Mouse (Mus musculus): ENCODE measurements around the gene Trpm3.

Gene Trpm3

DNA sequence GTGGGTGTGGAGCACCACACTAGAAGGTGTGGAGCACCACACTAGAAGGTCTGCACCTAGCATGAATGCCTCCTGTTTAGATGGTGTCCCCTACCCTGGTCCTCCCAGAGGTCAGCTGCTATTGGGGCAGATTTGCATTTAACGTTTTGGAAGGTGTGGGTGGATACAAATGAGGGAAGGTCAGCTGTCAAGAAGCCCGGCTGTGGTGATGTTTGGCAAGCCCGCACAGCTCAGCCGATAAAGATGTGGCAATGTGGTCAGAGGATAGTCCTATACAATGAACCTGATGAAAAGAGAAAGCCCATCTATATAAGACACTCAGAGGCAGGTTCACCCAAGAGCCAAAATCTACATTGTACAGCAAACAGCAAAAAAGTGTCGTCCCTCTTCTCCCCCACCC, 895.3 kb downstream of the Trpm3 start:
- DNase-seq (ENCODE audit: low spot score in 2 of 2) = no peak

DNA sequence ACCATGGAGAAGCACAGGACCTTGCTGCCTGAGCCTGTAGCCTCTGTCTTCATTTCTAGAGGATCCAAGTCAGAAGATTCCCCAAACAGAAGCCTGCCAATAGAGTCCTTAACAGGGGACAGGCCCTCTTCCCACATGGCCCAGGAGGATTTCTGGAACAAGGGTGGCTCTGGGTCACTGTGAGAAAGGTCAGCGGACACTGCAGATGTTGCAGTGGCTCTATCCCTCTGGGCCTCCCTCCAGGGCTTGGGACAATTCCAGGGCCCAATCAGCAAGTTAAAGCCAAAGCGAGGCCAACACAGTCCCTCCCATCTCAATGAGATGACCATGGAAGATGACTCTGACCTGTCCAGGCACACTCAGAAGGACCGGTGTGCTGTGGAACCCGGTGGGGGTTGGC, 896.1 kb downstream of the Trpm3 start:
- peak in 1 of 2 experiments; percentile 44 for DNase-seq (ENCODE audit: low spot score in 2 of 2)

DNA sequence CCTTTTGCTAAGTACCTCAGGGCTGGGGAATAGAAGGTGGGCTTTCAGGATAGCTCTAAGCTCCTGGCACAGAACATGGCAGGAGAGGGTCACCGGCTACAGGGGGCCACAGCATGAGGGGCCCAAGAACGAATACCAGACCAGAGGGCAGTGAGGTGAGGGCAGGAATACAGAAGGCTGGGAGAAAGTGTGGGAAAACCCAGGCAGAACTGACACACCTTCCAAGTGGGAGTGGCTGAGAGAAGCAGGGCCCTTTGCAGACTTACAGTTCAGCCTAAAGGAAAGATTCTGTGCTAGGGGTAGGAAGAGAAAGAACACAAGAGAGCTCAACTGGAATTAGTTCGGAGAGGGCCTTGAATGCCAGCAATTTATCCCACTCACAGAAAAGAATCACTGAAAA, 896.9 kb downstream of the Trpm3 start:
- no peak for DNase-seq (ENCODE audit: low spot score in 2 of 2)

DNA sequence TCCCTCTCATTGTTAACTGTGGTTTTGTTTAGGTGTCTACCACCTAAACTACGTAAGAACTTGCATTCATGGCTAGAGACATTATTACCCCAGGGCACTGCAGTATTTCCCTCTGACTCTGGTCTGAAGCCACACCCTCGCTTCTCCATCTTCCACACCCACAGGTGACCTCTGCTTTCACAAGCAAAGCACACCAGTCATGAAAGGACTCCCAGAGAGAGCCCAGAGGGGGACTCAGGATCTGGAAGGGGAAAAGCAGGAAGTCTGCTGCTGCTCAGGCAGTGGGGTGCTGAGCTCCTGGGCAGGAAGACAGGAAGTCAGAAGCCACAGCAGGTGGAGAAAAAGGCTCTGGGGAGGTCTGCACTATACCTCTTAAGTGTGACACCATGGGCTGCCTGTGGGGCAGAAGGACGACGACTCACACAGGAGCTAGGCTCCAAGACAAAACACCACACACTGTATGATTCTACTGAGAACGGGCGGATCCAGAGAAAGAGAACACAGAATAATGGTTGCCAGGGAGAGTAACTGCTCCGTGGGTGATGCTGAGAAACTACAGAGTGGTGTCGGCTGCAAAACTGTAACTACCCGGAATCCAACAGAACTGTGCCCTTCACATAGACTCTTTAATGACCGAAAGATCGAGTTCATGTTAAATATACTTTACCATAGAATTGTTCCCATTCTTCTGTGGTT, 898.1 kb downstream of the Trpm3 start:
- peak; percentile 37 to 59 for DNase-seq (ENCODE audit: low spot score in 2 of 2)

DNA sequence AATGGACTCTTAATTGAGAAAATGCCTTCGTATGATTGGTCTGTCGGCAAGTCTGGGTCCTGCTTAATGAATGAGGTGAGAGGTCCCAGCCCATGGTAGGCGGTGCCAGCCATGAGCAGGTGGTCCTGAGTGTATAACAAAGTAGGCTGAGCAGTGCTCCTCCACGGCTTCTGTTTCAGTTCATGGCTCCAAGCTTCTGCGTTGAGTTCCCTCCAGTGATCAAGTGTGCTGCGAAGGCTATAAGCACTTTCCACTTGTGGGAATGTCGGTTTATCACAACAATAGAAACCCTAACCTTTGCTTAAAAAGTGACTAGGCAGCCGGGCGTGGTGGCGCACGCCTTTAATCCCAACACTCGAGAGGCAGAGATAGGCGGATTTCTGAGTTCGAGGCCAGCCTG, 898.7 kb downstream of the Trpm3 start:
- no peak for DNase-seq (ENCODE audit: low spot score in 2 of 2)

DNA sequence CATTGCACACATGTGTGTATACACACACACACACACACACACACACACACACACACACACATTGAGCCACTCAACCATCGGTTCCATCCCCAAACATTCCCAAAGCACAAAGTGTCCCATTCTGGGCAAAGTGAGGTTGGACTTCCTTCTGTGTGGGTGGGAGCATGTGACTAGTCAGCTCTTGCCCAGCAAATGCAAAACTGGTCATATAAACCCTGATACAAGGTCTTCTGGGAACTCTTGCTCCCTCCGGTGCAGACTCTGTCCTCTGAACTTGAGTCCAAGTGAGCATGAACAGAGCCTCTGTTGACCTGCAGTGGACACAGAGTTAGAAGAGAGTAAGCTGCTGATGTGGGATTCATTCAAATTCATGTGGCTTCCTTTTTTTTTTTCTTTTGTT, 899.5 kb downstream of the Trpm3 start:
- no peak for DNase-seq (ENCODE audit: low spot score in 2 of 2)

DNA sequence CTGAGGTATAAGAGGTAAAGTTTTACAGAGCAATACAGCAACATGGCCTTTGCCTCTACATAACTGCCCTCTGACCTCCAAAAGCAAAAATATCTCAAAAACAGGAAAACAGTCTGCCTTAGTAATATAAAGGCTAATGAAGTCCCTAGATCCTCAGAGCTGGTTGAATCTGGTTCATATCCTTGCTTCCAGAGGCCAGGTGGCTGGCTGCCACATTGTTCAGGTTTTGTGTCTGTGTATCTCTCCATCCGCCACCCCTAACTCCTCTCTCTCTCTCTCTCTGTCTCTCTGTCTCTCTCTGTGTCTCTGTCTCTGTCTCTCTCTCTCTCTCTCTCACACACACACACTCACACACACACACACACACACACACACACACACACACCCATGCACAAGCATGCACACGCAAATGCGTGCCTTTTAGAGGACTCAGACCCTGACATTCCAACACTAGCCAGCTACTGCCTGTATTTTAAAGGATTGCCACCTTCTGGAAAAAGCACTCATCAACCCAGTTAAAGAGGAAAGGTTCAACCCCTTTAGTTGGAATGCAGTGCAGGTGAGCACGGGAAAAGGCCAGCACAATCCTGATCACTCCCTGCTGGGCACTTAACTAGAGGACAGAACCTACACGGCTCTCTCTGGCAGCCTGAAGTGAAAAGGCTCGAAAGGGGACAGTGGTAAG, 902.8 kb downstream of the Trpm3 start:
- no peak for DNase-seq (ENCODE audit: low spot score in 2 of 2)

DNA sequence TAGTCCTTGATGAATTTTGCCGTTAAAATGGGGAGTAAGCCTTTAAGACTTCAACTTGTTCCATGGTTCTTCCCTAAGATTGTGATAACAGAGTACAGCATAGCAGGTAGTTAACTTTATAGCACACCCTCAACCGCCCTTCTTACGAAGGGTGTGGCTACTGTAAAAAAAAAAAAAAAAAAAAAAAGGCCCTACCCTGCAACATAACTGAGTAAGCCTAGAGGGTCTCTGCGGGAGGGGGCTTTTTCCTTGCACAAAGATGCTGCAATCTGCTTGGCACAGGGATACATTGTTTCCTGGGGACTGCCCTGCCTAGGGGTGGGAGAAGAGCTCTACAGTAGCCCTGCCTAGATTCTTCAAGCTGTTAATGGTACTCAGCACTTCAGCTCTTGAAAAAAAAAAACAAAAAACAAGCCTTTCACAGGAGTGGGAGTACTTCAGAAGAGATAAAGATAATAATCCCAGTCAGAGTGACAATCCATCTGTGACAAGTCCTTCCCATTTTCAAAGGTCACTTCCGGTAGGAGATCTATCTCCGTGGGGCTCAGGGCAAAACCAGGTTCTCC, 903.4 kb downstream of the Trpm3 start:
- no peak for DNase-seq (ENCODE audit: low spot score in 2 of 2)

DNA sequence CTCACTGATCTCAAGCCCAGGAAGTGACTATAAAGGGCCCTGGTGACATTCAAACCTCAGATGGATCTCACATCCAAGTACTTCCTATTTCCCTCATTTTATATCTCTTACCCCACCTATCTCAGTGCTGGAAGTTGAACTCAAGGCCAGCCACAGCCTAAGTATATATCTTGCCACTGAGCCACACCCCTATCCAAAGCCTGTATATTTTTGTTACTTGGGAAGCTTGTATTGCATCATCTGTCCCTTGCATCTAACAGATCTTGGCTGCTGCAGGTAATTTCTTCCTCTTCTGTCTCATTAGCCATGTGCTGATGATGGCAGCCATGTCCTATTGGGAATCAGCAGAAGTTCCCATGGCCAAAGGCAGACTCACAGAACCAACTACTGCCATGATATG, 904.9 kb downstream of the Trpm3 start:
- no peak for DNase-seq (ENCODE audit: low spot score in 2 of 2)
